Mouse (Mus musculus) layer of hippocampus, postnatal 36 days (tissue): ENCODE data around the gene Xkr7. TPM values are rescaled to one million over a fixed set of nuclear protein-coding genes. Genes with fewer than 3 reads are reported as not detected.

Experiments
- DNase-seq, 2 experiments: peaks; one replicate each; pipeline ENCODE4 v3.0.0; 2022
- total RNA-seq, 2 experiments: library from RNA; stranded (reverse); gene quantifications; 2 replicates each; pipeline ENCODE4 v1.2.3; 2021

The Xkr7 gene
- total RNA-seq, 2 experiments from 2014 or later, result 1.8 to 1.9 TPM

- DNase-seq, result no peak
These were observed 43.0 kb downstream of the Xkr7 start for GRCm38 (mm10) chr2:153074651-153075050.

- no peak for DNase-seq
These were observed 44.3 kb downstream of the Xkr7 start for GRCm38 (mm10) chr2:153075961-153076360.

GRCm38 (mm10) chr2:153080841-153081523 is 49.3 kb downstream of the Xkr7 start:
- peak; percentile 61 to 68 for DNase-seq

GRCm38 (mm10) chr2:153081866-153082265 is 50.2 kb downstream of the Xkr7 start:
- no peak for DNase-seq

- DNase-seq, result no peak
These were observed 51.6 kb downstream of the Xkr7 start for GRCm38 (mm10) chr2:153083275-153083674.

GRCm38 (mm10) chr2:153083824-153084223 is 52.2 kb downstream of the Xkr7 start:
- no peak for DNase-seq

- DNase-seq, result no peak
These were observed 52.8 kb downstream of the Xkr7 start for GRCm38 (mm10) chr2:153084261-153084976.

GRCm38 (mm10) chr2:153085556-153085955 is 53.9 kb downstream of the Xkr7 start:
- no peak for DNase-seq

GRCm38 (mm10) chr2:153086166-153086565 is 54.5 kb downstream of the Xkr7 start:
- DNase-seq, result no peak

- DNase-seq, result no peak
These were observed 55.4 kb downstream of the Xkr7 start for GRCm38 (mm10) chr2:153087091-153087490.

GRCm38 (mm10) chr2:153089316-153089715 is 57.7 kb downstream of the Xkr7 start:
- DNase-seq, result no peak

- DNase-seq, result no peak
These were observed 59.0 kb downstream of the Xkr7 start for GRCm38 (mm10) chr2:153090551-153091165.

Other genes with a start within 250 kb of the Xkr7 start
- gene Bcl2l1, start 200.1 kb upstream of the Xkr7 start, total RNA-seq, result 100 to 1,000 TPM; 116 to 141 TPM
- 1 to 10 TPM; 2.0 to 3.1 TPM for gene Tpx2, start 183.9 kb upstream of the Xkr7 start, total RNA-seq
- not detected for gene Mylk2, start 120.5 kb upstream of the Xkr7 start, total RNA-seq
- under 1 TPM; 0.35 to 0.68 TPM for gene Foxs1, start 98.6 kb upstream of the Xkr7 start, total RNA-seq
- 10 to 100 TPM; 10.7 to 11.1 TPM for gene Dusp15, start 80.2 kb upstream of the Xkr7 start, total RNA-seq
- gene Ttll9, start 69.4 kb upstream of the Xkr7 start, total RNA-seq, result 1 to 10 TPM; 1.0 TPM
- gene Pdrg1, start 16.4 kb upstream of the Xkr7 start, total RNA-seq, result 10 to 100 TPM; 36.7 to 44.0 TPM
- gene Ccm2l, start 34.1 kb downstream of the Xkr7 start, total RNA-seq, result 1 to 10 TPM; 3.9 to 5.2 TPM
- gene Hck, start 76.6 kb downstream of the Xkr7 start, total RNA-seq, result 1 to 10 TPM; 1.6 to 2.2 TPM
- 100 to 1,000 TPM in 1 of 2 experiments, 10 to 100 TPM in 1; 84.1 to 103 TPM for gene Tm9sf4, start 129.5 kb downstream of the Xkr7 start, total RNA-seq
- 10 to 100 TPM; 23.0 to 23.1 TPM for gene Tspyl3, start 193.6 kb downstream of the Xkr7 start, total RNA-seq
- 1 to 10 TPM; 4.9 to 5.0 TPM for gene Plagl2, start 209.6 kb downstream of the Xkr7 start, total RNA-seq
- 10 to 100 TPM; 16.8 TPM for gene Pofut1, start 209.7 kb downstream of the Xkr7 start, total RNA-seq